Mouse (Mus musculus): ENCODE measurements around the gene Nckap5l.

- TF ChIP-seq CTCF (IDR thresholded peaks at IDR 0.05; ENCODE audit: low read depth) (peak; percentile 52), EP300 (IDR thresholded peaks at IDR 0.05; ENCODE audit: low read depth) (no peak)
Observed at GRCm38 (mm10) chr15:99415793-99416192, 41.8 kb downstream of the Nckap5l start.
